Mouse (Mus musculus) thymus, postnatal 10 days (tissue): Measurements from ENCODE around the gene Zfp653.

Source experiments
- DNase-seq, 2 experiments: peaks; one replicate each; pipeline ENCODE4 v3.0.0; 2021; ENCODE audit warnings: low spot score in 2 of 2

The Zfp653 gene

DNA sequence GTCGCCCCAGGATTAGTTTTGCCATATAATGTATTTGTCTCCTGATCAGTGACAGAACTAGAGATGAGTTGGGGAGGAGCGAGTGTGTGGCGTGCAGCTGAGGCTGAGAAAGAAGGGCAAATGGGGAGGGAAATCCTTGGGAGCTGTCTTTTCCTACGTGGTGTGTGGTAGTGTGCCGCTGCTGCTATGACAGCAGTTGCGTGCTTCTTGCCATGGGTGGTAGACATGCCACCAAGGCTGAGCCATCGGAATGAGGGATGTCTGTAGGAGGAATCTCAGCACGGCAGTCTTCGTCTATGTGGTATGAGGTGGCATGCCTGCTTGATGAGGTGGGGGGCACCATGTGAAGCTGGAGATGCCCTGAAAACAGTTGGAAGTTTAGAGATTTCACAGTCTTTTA lies 40.8 kb downstream of the Zfp653 start:
- no peak for DNase-seq

DNA sequence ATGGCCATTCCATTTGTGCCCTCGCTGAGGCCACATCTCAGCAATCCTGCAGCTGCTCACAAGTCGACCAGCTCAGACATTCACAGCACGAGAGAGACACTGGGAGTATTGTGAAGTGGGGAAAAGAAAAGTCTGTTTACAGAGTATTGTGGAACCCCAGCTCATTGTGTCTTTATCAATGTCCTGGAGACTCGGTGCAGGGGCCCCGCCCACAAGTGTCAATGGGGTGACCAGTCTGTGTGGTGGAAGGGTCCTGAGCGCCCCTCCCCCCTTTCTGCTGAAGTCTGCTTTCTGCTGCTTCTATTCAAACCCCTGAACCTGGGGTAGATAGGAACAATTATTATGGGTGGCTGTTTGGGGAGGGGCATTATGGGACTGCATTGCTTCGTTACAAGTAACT lies 42.7 kb downstream of the Zfp653 start:
- DNase-seq = no peak

DNA sequence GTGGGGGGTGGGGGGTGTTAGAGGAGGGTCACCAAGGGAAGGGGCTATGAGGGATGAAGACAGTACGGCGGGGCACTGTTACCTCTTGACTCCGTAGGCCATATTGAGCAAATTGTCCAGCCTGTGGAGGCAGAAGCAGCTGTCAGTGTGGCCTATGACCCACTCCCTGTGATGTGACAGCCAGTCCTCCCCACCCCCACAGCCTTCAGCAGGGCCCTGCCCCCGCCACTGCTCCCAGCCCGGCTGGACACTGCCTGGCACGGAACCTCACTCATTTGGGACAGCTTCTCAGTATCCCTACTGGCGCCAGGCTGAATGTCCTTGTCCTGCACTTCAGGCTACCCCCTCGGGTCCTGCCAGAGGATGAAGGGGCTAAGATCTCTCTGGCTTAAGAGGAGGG lies 46.6 kb downstream of the Zfp653 start:
- no peak for DNase-seq

DNA sequence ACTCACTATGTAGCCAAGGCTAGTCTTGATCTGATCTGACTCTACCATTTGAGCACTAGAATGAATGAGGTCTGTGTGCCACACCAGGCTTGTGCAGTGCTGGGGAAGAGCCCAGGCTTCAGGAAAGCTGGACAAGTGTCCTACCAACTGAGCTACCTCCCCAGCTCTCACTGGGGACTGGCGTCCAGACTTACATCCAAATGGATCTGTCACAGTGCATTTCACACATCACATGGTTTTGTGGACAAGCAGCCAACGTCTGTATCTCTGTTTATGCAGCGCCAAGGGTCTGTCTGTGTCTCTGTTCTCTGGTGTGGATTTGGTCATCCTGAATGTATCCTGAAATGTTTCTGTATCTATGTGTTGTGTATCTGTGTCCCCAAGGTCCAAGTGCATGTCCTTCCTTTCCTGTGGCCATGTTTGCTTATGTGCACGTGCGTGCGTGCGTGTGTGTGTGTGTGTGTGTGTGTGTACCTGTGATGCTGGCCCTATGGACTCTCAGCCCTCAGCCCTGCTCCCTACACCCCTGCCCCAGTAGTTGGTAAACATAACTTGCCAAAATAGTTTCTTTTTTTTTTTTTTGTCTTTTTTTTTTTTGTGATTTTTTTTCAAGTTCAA lies 53.9 kb downstream of the Zfp653 start:
- no peak for DNase-seq

DNA sequence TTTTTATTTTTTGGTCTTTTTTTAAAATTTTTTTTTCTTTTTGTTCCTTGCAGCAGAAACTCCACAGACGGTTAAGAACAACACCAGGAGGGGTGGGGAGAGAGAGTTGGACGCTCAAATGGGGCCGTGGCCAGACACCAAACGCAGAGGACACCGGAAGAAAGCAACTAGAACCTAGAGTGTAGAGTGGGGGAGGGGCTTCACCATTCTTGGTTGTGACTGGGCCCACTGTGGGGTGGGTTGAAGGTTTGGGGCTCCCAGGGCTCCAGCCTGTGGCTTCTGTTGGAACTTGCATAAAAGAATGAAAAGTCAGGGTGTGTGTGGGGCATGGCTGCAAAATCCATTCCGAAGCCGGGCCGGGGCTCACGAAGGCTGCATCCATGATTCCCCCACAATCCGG lies 54.9 kb downstream of the Zfp653 start:
- peak in 1 of 2 experiments; percentile 29 for DNase-seq

DNA sequence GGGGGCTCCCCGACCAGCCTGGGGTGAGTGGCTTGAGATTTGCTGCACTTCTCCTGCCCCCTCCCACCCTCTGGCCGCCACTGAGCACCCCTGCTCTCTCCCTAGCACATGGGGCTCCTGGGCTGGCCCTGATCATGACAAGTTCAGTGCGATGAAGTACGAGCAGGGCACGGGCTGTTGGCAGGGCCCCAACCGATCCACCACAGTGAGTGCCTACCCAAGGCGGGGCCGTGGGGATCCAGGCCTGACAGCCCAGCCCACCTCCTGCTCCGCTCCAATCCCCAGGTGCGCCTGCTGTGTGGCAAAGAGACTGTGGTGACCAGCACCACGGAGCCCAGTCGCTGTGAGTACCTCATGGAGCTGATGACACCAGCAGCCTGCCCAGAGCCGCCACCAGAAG lies 58.4 kb downstream of the Zfp653 start:
- no peak for DNase-seq

DNA sequence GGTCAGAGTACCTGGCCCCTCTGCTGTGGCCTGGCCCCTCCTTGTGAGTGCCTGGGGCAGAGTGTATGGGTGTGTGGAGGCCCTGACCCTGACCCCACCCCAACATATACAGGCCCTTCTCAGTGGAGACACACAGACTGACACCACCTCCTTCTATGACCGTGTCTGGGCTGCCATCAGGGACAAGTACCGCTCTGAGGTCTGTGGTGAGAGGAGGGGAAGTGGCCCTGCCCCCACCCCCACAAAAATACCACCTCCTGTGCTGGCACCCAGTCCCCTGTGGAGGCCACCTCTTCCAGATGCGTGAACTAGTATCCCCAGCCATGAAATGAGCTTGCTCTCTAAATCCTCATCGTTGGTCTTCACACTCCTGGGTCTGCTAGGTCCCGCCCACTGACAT lies 60.1 kb downstream of the Zfp653 start:
- DNase-seq = no peak
